Mouse (Mus musculus) liver, embryonic 13.5 days (tissue): ENCODE data around the gene Itga3. TPM values are rescaled to one million over a fixed set of nuclear protein-coding genes. Genes with fewer than 3 reads are reported as not detected.

Experiments used
- ATAC-seq: fragments of 200-750 bp; cut with Nextera tagmentation; 2 replicates; pipeline ENCODE4 v1.8.0; 2017; ENCODE audit warnings: low read depth, mild to moderate bottlenecking, moderate number of reproducible peaks, moderate library complexity
- DNase-seq: peaks from one replicate; pipeline ENCODE4 v3.0.0; 2022
- H3K27ac ChIP-seq: fragments of 300-500 bp; sonication (generic); 2 replicates; pipeline ENCODE4 v1.5.1; 2015; ENCODE audit warnings: moderate library complexity, mild to moderate bottlenecking, inconsistent platforms
- H3K27me3 ChIP-seq: fragments of 300-500 bp; sonication (generic); 2 replicates; pipeline ENCODE4 v1.6.1; 2015; ENCODE audit warnings: mild to moderate bottlenecking, inconsistent platforms
- H3K36me3 ChIP-seq: fragments of 300-500 bp; sonication (generic); 2 replicates; pipeline ENCODE4 v1.6.1; 2015; ENCODE audit warnings: mild to moderate bottlenecking, inconsistent platforms
- H3K4me1 ChIP-seq: fragments of 300-500 bp; sonication (generic); replicated peaks from 2 replicates; pipeline ENCODE4 v1.6.1; 2015; ENCODE audit warnings: inconsistent platforms
- H3K4me2 ChIP-seq: fragments of 300-500 bp; sonication (generic); 2 replicates; pipeline ENCODE4 v1.6.1; 2015; ENCODE audit warnings: inconsistent platforms, mild to moderate bottlenecking, moderate library complexity
- H3K4me3 ChIP-seq: fragments of 300-500 bp; sonication (generic); replicated peaks from 2 replicates; pipeline ENCODE4 v1.5.1; 2015; ENCODE audit warnings: mild to moderate bottlenecking, inconsistent platforms
- H3K9ac ChIP-seq: fragments of 300-500 bp; sonication (generic); 2 replicates; pipeline ENCODE4 v1.6.1; 2015; ENCODE audit warnings: mild to moderate bottlenecking, inconsistent platforms
- H3K9me3 ChIP-seq: fragments of 300-500 bp; sonication (generic); replicated peaks from 2 replicates; pipeline ENCODE4 v1.6.1; 2016; ENCODE audit warnings: inconsistent platforms
- WGBS: fragments of 180-500 bp; shearing (Covaris S2); methylation state at CpG from one replicate; pipeline ENCODE4 v1.1.7; 2015; ENCODE audit not compliant: insufficient replicate concordance; 5-methylcytosine and 5-hydroxymethylcytosine counted together
- polyA plus RNA-seq: library from polyadenylated mRNA; unstranded; fragments of >200 nt; fragmentation: Nextera tagmentation; extraction: Ambion mirVana; gene quantifications from 2 replicates; pipeline ENCODE4 v1.2.1, GENCODE M21; 2015

Gene Itga3
- polyA plus RNA-seq, 1 experiment from 2014 or later, result 1.8 TPM

DNA sequence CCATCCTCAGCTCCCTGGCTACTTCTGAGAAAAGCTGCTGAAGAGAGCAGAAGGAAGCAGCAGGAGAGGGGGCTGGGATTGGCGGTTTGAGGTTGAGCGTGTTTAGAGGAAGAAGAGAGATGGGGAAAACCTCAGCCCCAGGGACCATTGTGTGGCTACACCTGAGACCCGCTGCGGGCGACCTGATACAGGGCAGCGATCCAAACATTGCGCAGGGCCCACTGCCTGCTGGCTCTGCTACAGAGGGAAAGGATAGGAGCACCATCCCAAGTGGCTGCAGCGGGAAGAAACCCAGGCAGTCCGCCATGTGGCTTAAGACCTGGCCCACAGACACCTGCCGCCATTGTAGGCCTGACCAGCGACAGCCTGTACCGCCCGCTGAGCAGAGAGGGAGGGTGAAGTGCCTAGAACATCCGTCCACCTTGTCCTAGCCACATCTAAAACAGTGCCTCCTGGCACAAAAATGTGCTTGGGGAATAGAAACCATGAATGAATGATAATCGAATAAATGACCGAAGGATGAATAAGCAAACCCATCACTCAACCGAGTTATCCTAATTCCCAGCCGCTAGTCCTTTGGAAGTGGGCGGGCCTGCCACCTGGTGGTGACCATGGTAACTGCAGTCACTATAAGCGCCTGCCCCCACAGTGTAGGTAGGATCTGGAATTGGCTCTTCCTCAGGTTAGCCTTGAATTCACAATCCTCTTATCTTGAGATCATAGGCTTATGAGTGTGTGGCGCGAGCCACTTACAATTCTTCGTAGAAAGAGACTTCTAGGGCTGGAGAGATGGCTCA is 30.0 kb upstream of the Itga3 start:
- 0 out of 2 replicates have a peak, but pooled peaks have one; percentile 31 for ATAC-seq
- H3K9me3 ChIP-seq, result no peaks in the 10 kb centered on the region; the same call in 1 of the 2 replicates
- WGBS, result 21% methylated on average over 23 of the region's 23 CpGs
- H3K4me3 ChIP-seq, result no peak overlapping the region
- H3K27me3 ChIP-seq, result peaks cover 41% of the 10 kb centered on the region
- no peak overlapping the region for H3K4me2 ChIP-seq
- no peak overlapping the region for H3K27ac ChIP-seq
- H3K9ac ChIP-seq, result no peak overlapping the region
- H3K36me3 ChIP-seq, result no peaks in the 10 kb centered on the region
- peaks cover 11% of the 10 kb centered on the region for H3K4me1 ChIP-seq
- DNase-seq, result peak; percentile 30

DNA sequence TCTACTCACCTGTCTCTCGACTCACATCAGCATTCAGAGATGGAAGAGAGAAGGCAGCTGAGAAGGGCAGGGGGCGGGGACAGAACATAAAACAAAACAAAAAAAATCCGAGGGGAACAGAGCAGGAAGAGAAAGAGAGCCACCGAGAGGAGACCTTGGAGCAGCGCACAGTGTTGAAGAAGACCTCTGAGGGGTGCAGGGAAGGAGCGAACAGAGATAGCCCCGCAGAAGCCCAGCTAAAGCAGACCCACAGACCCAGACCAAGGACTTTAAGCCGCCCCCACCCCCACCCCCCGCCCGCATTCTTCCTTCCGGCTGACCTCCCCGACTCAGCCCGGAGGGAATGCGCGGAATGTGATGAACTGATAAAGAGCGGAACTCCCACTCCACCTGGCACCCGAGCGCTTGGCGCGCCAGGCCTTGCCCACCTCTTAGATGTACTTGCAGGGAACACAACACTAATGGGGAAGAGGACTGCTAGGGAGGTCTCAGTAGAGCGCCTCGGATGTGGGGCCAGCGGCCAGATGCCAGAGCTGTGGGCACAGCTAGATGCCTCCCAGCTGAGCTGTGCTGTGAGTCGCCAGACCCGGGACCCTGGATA is 28.8 kb upstream of the Itga3 start:
- peak overlapping the region; percentile 35 for H3K4me2 ChIP-seq
- no peak for ATAC-seq
- H3K4me3 ChIP-seq, result no peak overlapping the region
- no peaks in the 10 kb centered on the region; the same call in 1 of the 2 replicates for H3K9me3 ChIP-seq
- WGBS, result 2% methylated on average over 25 of the region's 25 CpGs
- peaks cover 49% of the 10 kb centered on the region for H3K27me3 ChIP-seq
- H3K36me3 ChIP-seq, result no peaks in the 10 kb centered on the region
- H3K9ac ChIP-seq, result no peak overlapping the region
- H3K27ac ChIP-seq, result no peak overlapping the region
- peaks cover 11% of the 10 kb centered on the region for H3K4me1 ChIP-seq
- no peak for DNase-seq

DNA sequence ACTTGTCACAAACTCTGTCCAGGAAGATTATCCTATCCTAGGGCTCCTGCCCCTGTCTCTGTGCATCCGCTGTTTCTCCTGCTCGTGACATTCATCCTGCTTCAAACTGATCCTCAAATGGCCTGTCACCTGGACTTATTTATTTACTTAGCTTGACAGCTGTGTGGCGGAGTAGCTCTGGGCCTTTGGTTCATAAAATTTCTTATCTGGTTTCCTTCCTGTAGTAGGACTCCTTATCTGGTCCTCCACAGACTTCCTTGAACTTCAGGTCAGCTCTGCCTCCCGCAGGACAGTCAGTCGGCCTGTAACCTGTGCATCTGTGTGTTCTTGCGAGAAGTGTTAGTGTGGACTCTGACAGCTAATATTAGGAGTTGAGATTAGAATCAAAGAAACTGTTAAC is 27.7 kb upstream of the Itga3 start:
- H3K4me2 ChIP-seq, result no peak overlapping the region
- H3K4me1 ChIP-seq, result peaks cover 11% of the 10 kb centered on the region
- H3K9ac ChIP-seq, result no peak overlapping the region
- no peak overlapping the region for H3K4me3 ChIP-seq
- ATAC-seq (no peak), DNase-seq (no peak)
- 3% methylated on average over 6 of the region's 6 CpGs for WGBS
- H3K36me3 ChIP-seq, result no peaks in the 10 kb centered on the region
- no peaks in the 10 kb centered on the region; the same call in 1 of the 2 replicates for H3K9me3 ChIP-seq
- H3K27ac ChIP-seq, result no peak overlapping the region
- H3K27me3 ChIP-seq, result peaks cover 57% of the 10 kb centered on the region

DNA sequence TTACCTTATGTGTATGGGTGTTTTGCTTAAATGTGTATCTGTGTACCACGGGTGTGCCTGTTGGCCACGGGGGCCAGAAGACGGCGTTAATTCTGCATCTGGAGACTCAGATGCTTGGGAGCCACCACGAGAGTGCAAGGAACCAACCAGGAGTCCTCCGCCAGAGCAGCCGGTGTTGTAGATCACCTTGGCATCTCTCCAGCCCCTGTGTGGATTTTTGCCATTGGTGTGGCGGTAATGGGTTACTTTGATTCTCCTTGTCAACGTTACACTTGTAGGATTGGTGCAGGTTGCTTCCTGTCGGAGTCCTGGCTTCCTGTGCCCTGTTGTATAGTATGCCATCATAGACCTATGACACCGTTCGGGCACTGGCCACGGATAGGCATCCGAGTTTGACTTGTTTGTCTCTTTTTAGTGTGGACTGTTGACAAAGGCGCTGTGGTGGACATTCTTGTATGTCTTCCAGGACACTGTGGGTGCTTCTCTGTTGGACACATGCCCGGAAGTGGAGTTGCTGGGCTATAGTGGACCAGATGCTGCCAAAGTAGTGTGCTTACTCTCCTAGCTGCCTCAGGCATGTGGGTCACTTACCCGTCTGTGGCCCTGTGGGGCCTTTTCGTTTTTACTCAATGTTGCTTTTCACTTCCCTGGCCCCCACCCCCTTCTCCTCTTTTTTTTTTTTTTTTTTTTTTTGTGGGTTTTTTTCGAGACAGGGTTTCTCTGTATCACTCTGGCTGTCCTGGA is 25.7 kb upstream of the Itga3 start:
- 75% methylated on average over 19 of the region's 19 CpGs for WGBS
- H3K9ac ChIP-seq, result no peak overlapping the region
- H3K4me3 ChIP-seq, result no peak overlapping the region
- peaks cover 14% of the 10 kb centered on the region for H3K4me1 ChIP-seq
- DNase-seq, result no peak
- H3K27ac ChIP-seq, result no peak overlapping the region
- H3K4me2 ChIP-seq, result no peak overlapping the region
- H3K36me3 ChIP-seq, result no peaks in the 10 kb centered on the region
- no peaks in the 10 kb centered on the region; the same call in 1 of the 2 replicates for H3K9me3 ChIP-seq
- no peak for ATAC-seq
- peaks cover 60% of the 10 kb centered on the region for H3K27me3 ChIP-seq

DNA sequence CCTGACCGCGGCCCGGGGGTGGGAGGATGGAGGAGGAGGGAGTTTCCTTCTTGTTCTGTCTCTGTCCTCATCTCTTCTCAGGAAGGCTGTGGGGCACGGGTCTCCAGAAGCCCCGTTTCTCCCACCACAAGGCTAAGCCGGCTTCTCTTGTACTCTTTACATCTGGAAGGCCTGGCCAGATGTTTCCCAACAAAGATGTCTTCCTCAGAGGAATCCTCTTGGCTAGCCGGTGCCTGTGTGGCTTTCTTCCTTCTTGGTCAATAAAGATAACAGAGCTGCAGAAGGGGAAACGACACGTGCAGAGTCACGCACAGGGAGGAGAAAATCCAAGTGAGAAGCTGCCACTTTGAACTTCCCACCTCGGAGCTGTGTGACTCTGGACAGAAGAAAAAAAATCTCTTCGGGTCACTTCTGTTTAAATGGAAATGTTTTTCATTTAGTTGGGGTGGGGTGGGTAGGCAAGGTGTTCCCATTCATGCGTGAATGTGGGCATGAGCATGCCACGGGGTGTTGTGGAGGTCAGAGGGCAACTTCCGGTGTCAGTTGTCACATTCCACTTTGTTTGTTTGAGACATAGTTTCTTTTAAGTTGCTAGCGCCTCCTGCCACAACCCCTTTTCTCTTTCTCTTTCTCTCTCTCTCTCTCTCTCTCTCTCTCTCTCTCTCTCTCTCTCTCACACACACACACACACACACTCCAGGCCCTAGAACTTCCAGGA is 24.6 kb upstream of the Itga3 start:
- 15% methylated on average over 16 of the region's 16 CpGs for WGBS
- peaks cover 24% of the 10 kb centered on the region for H3K4me1 ChIP-seq
- peaks cover 52% of the 10 kb centered on the region for H3K27me3 ChIP-seq

DNA sequence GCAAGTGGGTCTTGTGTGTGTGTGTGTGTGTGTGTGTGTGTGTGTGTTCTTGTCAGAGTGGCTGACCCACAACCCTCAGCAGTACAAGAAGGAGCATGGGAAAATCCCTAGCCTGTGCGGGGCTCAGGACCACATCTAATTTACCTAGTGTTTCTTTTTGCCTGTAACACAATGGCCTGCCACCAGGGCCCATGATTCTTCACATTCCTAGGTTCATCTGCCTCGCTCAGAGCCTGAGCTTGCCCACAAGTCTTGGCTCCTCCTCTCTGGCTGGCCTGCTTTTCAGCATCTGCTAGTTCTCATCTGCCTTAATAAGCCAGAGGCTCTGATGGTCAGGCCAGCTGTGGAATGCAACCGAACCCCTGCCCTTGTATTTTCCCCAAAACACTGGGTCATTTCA is 23.8 kb upstream of the Itga3 start:
- no peak for ATAC-seq
- H3K4me1 ChIP-seq, result peaks cover 24% of the 10 kb centered on the region
- H3K36me3 ChIP-seq, result no peaks in the 10 kb centered on the region
- WGBS, result 35% methylated on average over 3 of the region's 3 CpGs
- no peak for DNase-seq
- H3K27me3 ChIP-seq, result peaks cover 44% of the 10 kb centered on the region
- H3K27ac ChIP-seq, result no peak overlapping the region
- no peak overlapping the region for H3K9ac ChIP-seq
- H3K4me2 ChIP-seq, result no peak overlapping the region
- H3K4me3 ChIP-seq, result no peak overlapping the region
- H3K9me3 ChIP-seq, result no peaks in the 10 kb centered on the region; the same call in 1 of the 2 replicates

More for the DNA sequence above, 24.6 kb upstream of the Itga3 start:
- Histone ChIP-seq H3K9me3 (no peaks in the 10 kb centered on the region; the same call in 1 of the 2 replicates), H3K27ac (no peak overlapping the region), H3K4me2 (no peak overlapping the region), H3K4me3 (no peak overlapping the region), H3K36me3 (no peaks in the 10 kb centered on the region), H3K9ac (no peak overlapping the region)
- ATAC-seq, result no peak
- DNase-seq, result no peak

DNA sequence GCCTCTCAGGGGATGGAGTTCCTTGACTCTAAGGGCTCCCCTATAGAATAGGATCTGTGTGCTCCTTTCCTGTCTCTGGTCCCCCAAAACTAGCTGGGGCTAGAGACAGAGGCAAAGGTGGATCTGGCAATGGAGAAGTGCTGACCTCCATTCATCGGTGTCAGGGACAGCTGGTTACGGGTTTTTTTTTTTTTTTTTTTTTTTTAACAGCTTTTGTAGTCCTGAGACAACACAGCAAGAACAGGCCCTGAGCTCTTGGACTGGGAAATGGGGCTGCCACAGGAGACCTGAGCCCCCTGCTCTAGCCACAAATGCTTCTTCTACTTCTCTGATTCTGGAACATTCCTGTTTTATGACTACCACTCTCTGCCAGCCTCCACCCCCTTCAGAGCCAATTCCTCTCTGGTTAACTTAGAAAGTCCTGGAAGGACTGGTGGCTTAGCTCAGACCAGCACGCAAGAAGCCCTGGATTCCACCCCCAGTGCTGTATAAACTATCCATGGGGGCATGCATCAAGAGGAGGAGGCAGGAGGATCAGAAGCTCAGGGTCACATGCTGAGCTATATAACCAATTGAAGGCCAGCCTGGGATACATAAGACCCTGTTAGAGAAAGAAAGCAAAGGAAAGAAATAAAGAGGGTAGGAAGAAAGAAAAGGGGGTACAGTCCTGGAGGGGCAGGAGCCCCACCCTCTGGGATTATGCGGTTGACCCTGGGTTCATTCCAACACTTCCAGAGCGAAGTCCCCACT is 21.9 kb upstream of the Itga3 start:
- H3K36me3 ChIP-seq, result no peaks in the 10 kb centered on the region
- H3K4me3 ChIP-seq, result no peak overlapping the region
- ATAC-seq, result no peak
- H3K9me3 ChIP-seq, result no peaks in the 10 kb centered on the region; the same call in 1 of the 2 replicates
- no peak overlapping the region for H3K9ac ChIP-seq
- 69% methylated on average over 5 of the region's 5 CpGs for WGBS
- H3K27ac ChIP-seq, result no peak overlapping the region
- peaks cover 13% of the 10 kb centered on the region for H3K4me1 ChIP-seq
- no peak overlapping the region for H3K4me2 ChIP-seq
- H3K27me3 ChIP-seq, result peaks cover 27% of the 10 kb centered on the region
- no peak for DNase-seq

DNA sequence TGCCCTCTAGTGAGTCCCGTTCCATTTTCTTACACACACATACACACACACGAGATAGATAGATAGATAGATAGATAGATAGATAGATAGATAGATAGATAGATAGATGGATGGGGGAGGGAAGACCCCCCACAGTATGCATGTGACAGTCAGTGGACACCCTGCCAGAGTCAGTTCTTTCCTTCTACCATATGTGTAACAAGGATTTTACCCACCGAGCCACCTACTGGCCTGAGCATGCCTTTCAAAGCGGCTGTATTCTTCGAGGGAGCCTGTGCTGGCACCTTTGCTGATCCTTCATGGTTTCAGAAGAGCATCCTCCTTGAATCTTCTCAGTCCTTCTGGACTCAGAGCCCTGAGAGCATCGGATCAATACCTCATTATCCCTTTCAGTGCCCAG is 21.3 kb upstream of the Itga3 start:
- Histone ChIP-seq H3K9me3 (no peaks in the 10 kb centered on the region), H3K27me3 (peaks cover 24% of the 10 kb centered on the region), H3K27ac (no peak overlapping the region), H3K4me3 (no peak overlapping the region), H3K36me3 (no peaks in the 10 kb centered on the region), H3K4me1 (peaks cover 13% of the 10 kb centered on the region), H3K9ac (no peak overlapping the region), H3K4me2 (no peak overlapping the region)
- 53% methylated on average over 6 of the region's 6 CpGs for WGBS
- ATAC-seq (no peak), DNase-seq (no peak)

DNA sequence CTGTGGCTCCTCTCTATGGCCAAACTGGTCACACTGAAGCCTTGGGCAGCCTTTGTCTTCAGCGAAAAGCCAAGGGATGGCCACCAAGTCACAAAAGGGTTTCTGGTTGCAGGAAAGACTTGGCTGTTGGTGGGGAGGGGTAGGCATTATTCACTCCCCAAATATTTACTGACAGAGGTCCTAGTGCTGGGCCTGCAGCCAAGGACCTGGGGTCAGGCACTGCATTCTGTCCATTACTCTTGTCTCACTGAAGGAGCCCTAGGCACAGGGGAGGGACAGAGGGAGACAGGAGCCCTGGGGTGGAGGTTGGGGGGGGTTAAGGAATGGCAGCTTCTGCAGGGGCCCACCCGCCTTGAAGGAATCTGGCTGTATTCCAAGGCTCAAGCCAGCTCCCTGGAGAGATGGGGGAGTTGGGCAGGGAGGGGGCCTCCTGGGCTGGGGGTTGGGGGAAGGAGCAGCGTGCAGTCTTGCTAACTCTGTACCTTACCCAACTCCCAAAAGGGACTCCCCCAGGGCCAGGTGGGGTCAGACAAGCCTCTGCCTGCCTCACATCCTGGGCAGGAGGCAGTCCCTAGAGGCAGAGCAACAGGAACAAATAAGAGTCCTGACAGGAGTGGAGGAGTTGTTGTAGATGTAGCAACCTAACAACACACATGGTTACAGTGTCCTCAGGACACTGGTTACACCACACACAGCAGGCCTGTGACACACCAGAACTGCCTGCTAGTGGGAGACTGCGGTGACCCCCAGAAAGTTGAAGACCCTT is 20.2 kb upstream of the Itga3 start:
- Histone ChIP-seq H3K4me1 (peaks cover 13% of the 10 kb centered on the region), H3K9me3 (no peaks in the 10 kb centered on the region), H3K36me3 (no peaks in the 10 kb centered on the region), H3K27ac (no peak overlapping the region; the same call in 1 of the 2 replicates), H3K27me3 (peaks cover 23% of the 10 kb centered on the region), H3K4me2 (no peak overlapping the region), H3K4me3 (no peak overlapping the region), H3K9ac (no peak overlapping the region)
- ATAC-seq (peak; percentile 54), DNase-seq (no peak)
- 56% methylated on average over 4 of the region's 4 CpGs for WGBS

DNA sequence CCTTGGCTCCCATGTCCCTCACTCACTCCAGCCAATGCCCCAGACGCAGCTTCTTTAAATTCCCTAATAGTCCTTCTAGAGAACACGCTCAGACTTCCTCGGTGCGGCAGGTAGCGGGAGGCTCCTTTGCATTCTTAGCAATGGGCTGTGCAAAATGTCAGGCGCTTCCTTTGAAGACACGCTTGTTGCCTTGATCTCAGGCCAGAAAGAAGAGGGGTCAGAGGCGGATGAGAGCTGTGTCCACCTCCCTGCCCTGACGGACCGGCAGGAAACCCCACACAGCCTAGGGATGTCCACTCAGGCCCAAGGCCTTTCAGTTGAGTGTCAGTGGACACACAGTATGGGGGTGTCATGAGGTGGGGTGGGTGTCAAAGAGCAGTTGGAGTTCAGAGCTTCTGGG is 19.0 kb upstream of the Itga3 start:
- H3K4me3 ChIP-seq, result no peak overlapping the region
- H3K4me2 ChIP-seq, result no peak overlapping the region
- H3K27me3 ChIP-seq, result peaks cover 16% of the 10 kb centered on the region
- ATAC-seq, result no peak
- 74% methylated on average over 10 of the region's 10 CpGs for WGBS
- no peaks in the 10 kb centered on the region for H3K36me3 ChIP-seq
- no peaks in the 10 kb centered on the region for H3K9me3 ChIP-seq
- H3K4me1 ChIP-seq, result peaks cover 13% of the 10 kb centered on the region
- no peak for DNase-seq
- no peak overlapping the region for H3K27ac ChIP-seq
- no peak overlapping the region for H3K9ac ChIP-seq
